Mouse (Mus musculus) embryonic facial prominence, embryonic 12.5 days (tissue): ENCODE data around the gene Tspan9. TPM values are rescaled to one million over a fixed set of nuclear protein-coding genes. Genes with fewer than 3 reads are reported as not detected.

ENCODE experiments used
- ATAC-seq: fragments of 200-750 bp; cut with Nextera tagmentation; 2 replicates; pipeline ENCODE4 v1.8.0; 2017; ENCODE audit not compliant: insufficient number of reproducible peaks, insufficient read depth, low FRiP score, low TSS enrichment
- H3K27ac ChIP-seq: fragments of 300-500 bp; sonication (generic); 2 replicates; pipeline ENCODE4 v1.5.1; 2016; ENCODE audit warnings: mild to moderate bottlenecking
- H3K27me3 ChIP-seq: fragments of 300-500 bp; sonication (generic); 2 replicates; pipeline ENCODE4 v1.6.1; 2016; ENCODE audit warnings: mild to moderate bottlenecking, moderate library complexity
- H3K36me3 ChIP-seq: fragments of 300-500 bp; sonication (generic); 2 replicates; pipeline ENCODE4 v1.6.1; 2016; ENCODE audit warnings: mild to moderate bottlenecking
- H3K4me1 ChIP-seq: fragments of 300-500 bp; sonication (generic); 2 replicates; pipeline ENCODE4 v1.6.1; 2016
- H3K4me2 ChIP-seq: fragments of 300-500 bp; sonication (generic); replicated peaks from 2 replicates; pipeline ENCODE4 v1.6.1; 2016; ENCODE audit warnings: mild to moderate bottlenecking, moderate library complexity
- H3K4me3 ChIP-seq: fragments of 300-500 bp; sonication (generic); 2 replicates; pipeline ENCODE4 v1.5.1; 2016; ENCODE audit warnings: mild to moderate bottlenecking
- H3K9ac ChIP-seq: fragments of 300-500 bp; sonication (generic); 2 replicates; pipeline ENCODE4 v1.6.1; 2016; ENCODE audit warnings: mild to moderate bottlenecking, moderate library complexity
- H3K9me3 ChIP-seq: fragments of 300-500 bp; sonication (generic); 2 replicates; pipeline ENCODE4 v1.6.1; 2016; ENCODE audit warnings: mild to moderate bottlenecking, moderate library complexity
- WGBS: fragments of 180-500 bp; shearing (Covaris S2); methylation state at CpG from one replicate; pipeline ENCODE4 v1.1.7; 2016; 5-methylcytosine and 5-hydroxymethylcytosine counted together
- polyA plus RNA-seq: library from polyadenylated mRNA; unstranded; fragments of >200 nt; fragmentation: Nextera tagmentation; extraction: Ambion mirVana; gene quantifications from 2 replicates; pipeline ENCODE4 v1.2.1, GENCODE M21; 2016

Tspan9 gene
- polyA plus RNA-seq, 1 experiment from 2014 or later: 110 TPM

DNA sequence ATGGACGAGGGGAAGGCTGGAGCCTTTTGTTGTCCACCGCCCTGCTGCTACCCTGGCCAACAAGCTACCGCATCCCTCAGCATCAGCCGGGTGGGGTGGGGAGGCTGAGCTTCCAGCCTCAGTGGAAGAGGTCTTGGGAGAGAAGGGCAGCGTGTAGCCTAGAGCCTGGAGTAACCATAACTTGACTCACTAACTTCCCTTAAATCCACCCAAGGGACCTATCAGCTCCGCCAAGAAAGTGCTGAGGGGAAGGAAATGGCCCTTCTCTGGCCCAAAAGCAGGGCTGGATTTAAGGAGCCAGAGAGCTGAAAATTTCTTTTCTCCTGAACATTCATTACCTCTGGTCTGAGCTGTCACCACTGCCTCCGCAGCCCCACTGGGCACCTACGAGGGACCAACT is 75.2 kb downstream of the Tspan9 start:
- no peak overlapping the region for H3K4me2 ChIP-seq
- peaks cover 34% of the 10 kb centered on the region for H3K4me1 ChIP-seq
- WGBS: 87% methylated on average over 8 of the region's 8 CpGs
- no peak overlapping the region for H3K4me3 ChIP-seq
- H3K9ac ChIP-seq: no peak overlapping the region
- no peaks in the 10 kb centered on the region for H3K9me3 ChIP-seq
- H3K27ac ChIP-seq: no peak overlapping the region
- no peaks in the 10 kb centered on the region for H3K36me3 ChIP-seq
- ATAC-seq: no peak
- H3K27me3 ChIP-seq: no peaks in the 10 kb centered on the region

GRCm38 (mm10) chr6:128065982-128066381 is 77.4 kb downstream of the Tspan9 start:
- no peaks in the 10 kb centered on the region for H3K27me3 ChIP-seq
- no peaks in the 10 kb centered on the region for H3K9me3 ChIP-seq
- no peak for ATAC-seq
- H3K4me3 ChIP-seq: no peak overlapping the region
- no peak overlapping the region for H3K4me2 ChIP-seq
- 13% methylated on average over 7 of the region's 7 CpGs for WGBS
- H3K4me1 ChIP-seq: peaks cover 38% of the 10 kb centered on the region
- peak overlapping the region; percentile 54 for H3K27ac ChIP-seq
- no peak overlapping the region for H3K9ac ChIP-seq
- 0 out of 2 replicates have a peak, but pooled peaks cover 7% of the 10 kb centered on the region for H3K36me3 ChIP-seq

DNA sequence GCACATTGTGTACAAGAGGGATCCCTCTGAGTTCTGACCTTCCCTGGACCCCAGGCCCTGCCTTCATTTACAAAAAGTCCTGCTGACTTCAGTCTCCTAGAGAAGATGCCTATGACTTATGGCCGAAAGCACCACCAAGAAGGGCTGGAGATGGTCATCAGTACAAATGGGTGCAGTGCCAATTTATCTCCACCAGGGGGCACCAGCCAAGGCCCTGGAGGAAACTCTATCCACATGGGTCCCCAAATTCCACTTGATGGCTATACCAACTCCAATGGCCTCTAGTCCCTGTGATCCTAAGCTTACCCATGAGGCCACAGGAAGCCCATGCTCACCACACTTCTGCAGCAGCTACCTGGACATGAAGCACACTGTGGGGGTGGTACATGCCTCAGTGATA is 79.9 kb downstream of the Tspan9 start:
- Histone ChIP-seq H3K36me3 (0 out of 2 replicates have a peak, but pooled peaks cover 7% of the 10 kb centered on the region), H3K4me2 (no peak overlapping the region), H3K27me3 (no peaks in the 10 kb centered on the region), H3K4me1 (peaks cover 30% of the 10 kb centered on the region), H3K27ac (no peak overlapping the region), H3K9me3 (no peaks in the 10 kb centered on the region), H3K9ac (no peak overlapping the region), H3K4me3 (no peak overlapping the region)
- WGBS: 96% methylated on average over 1 of the region's 1 CpGs
- no peak for ATAC-seq

DNA sequence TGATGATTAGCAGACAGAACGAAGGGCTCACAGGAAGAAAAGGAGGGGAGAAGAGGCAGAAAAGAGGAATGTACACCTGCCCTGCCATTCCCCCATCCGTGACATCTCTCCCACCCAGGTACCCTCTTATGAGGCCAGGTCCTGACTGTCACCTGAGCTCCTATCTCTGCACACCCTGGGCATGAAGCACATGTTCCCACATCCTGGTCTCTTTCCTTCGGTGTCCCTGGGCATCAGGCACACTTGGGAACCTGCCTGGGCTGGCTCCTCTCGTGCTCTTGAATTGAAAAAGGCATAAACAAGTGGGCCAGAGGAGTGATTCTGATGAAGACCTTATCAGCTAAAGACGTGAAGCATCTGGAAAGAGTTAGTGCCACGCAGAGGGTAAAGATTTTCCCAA is 80.6 kb downstream of the Tspan9 start:
- Histone ChIP-seq H3K27me3 (no peaks in the 10 kb centered on the region), H3K36me3 (0 out of 2 replicates have a peak, but pooled peaks cover 7% of the 10 kb centered on the region), H3K4me2 (no peak overlapping the region), H3K9me3 (no peaks in the 10 kb centered on the region), H3K9ac (no peak overlapping the region), H3K4me3 (no peak overlapping the region), H3K27ac (no peak overlapping the region), H3K4me1 (peaks cover 34% of the 10 kb centered on the region)
- 69% methylated on average over 6 of the region's 6 CpGs for WGBS
- ATAC-seq: no peak

DNA sequence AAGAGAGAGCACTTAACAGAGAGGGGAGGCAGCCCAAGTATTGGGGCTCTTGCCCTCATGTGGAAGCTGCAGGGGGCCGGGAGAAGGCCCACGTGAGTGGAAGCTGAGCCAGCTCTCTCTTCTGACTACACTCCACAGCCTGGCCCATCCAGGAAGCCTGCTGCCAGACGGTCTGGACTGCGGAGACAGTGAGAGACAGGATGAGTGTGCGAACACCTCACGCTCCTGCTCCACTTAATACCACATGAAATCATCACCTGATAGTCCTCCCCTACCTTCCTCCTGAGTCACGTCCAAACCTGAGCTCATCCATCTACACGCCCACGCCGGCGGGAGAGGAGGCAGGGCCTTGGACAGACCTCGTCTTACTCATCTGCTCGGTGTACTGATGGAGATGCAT is 81.2 kb downstream of the Tspan9 start:
- H3K36me3 ChIP-seq: 0 out of 2 replicates have a peak, but pooled peaks cover 7% of the 10 kb centered on the region
- H3K4me3 ChIP-seq: no peak overlapping the region
- no peak for ATAC-seq
- no peaks in the 10 kb centered on the region for H3K27me3 ChIP-seq
- no peaks in the 10 kb centered on the region for H3K9me3 ChIP-seq
- H3K27ac ChIP-seq: no peak overlapping the region
- WGBS: 85% methylated on average over 13 of the region's 13 CpGs
- H3K4me1 ChIP-seq: peaks cover 34% of the 10 kb centered on the region
- H3K4me2 ChIP-seq: no peak overlapping the region
- no peak overlapping the region for H3K9ac ChIP-seq

GRCm38 (mm10) chr6:128061342-128061741 is 82.1 kb downstream of the Tspan9 start:
- ATAC-seq: no peak
- WGBS: 83% methylated on average over 5 of the region's 5 CpGs
- Histone ChIP-seq H3K9me3 (no peaks in the 10 kb centered on the region), H3K9ac (no peak overlapping the region), H3K27ac (no peak overlapping the region), H3K4me1 (peaks cover 27% of the 10 kb centered on the region), H3K27me3 (no peaks in the 10 kb centered on the region), H3K36me3 (0 out of 2 replicates have a peak, but pooled peaks cover 7% of the 10 kb centered on the region), H3K4me2 (no peak overlapping the region), H3K4me3 (no peak overlapping the region)

DNA sequence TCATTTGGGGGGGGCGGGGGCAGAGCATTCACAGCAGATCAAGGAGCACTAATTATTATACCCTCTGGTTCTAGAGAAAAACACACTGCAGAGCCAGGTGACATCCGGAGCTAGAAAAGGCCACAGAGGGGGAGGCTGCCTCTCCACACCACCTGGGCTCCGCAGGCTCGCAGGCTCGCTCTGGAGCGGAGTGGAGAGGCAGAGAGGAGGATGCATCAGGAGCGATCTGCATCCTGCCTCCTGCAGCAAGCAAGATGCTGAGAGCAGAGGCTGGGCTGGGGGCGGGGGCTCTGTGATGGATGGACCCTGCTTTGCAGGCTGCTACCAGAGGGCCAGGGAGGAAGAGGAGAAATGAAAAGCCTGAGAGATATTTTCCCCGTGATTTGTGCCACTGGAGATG is 84.8 kb downstream of the Tspan9 start:
- Histone ChIP-seq H3K4me1 (peaks cover 22% of the 10 kb centered on the region), H3K9me3 (no peaks in the 10 kb centered on the region), H3K4me3 (no peak overlapping the region), H3K27ac (no peak overlapping the region), H3K9ac (no peak overlapping the region), H3K4me2 (no peak overlapping the region), H3K36me3 (0 out of 2 replicates have a peak, but pooled peaks cover 7% of the 10 kb centered on the region), H3K27me3 (no peaks in the 10 kb centered on the region)
- ATAC-seq: no peak
- 36% methylated on average over 9 of the region's 9 CpGs for WGBS

DNA sequence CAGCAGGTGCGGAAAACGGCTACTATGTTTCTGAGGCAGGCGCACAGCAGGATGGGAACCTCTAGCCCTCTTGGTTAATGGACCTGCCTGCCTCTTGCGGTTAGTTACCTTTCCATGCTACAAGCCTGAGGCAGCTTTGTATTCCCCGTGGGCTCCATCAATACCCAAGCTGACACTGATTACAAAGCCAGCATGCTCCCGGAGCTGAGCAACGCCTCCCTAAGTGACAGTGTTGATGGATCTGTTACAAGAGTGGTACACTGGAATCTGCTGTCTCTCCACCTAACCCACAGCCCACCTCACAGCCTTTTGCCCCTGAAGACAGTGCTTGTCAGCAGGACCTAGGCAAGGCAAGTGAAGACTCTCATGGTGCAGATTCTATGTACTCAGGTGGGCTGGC is 85.2 kb downstream of the Tspan9 start:
- Histone ChIP-seq H3K9ac (no peak overlapping the region), H3K9me3 (no peaks in the 10 kb centered on the region), H3K4me1 (peaks cover 26% of the 10 kb centered on the region), H3K4me2 (no peak overlapping the region), H3K27me3 (no peaks in the 10 kb centered on the region), H3K27ac (no peak overlapping the region), H3K4me3 (no peak overlapping the region), H3K36me3 (0 out of 2 replicates have a peak, but pooled peaks cover 7% of the 10 kb centered on the region)
- ATAC-seq: no peak
- 46% methylated on average over 7 of the region's 7 CpGs for WGBS

DNA sequence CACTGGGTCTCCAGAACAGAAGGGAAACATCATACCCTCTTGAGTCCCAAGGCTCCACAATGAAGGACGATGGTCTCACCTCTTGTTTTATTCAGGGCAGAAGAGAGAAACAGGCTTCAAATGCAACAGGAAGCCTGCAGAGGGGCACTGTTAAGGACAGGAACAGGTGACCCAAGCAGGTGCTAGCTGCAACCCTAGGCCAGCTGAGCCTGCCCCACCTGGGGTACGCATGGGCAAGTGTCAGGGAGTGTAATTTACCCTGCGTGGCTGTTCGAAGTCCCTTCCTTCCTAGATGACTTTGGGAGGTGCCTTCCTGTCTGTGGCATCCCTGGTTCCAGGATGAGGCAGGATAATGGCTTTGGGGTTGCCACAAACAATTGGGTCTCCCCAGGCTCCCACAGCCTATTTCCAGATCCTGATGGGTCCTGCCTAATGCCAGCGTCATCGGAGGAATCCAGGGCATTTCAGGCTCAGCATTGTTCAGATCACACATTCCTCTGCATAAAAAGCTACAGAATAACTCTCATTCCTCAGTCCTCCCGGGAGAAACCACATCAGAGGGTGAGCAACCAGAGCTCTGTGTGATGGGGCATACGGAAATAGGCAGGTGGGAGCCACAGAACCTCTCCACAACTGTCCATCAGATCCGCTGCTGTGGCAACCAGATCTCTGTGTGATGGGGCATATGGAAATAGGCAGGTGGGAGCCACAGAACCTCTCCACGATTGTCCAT is 90.2 kb downstream of the Tspan9 start:
- Histone ChIP-seq H3K27me3 (no peaks in the 10 kb centered on the region), H3K36me3 (no peaks in the 10 kb centered on the region), H3K9me3 (no peaks in the 10 kb centered on the region), H3K27ac (peak overlapping the region; percentile 6; the same call in 1 of the 2 replicates), H3K4me1 (peaks cover 24% of the 10 kb centered on the region), H3K4me2 (no peak overlapping the region), H3K9ac (no peak overlapping the region), H3K4me3 (no peak overlapping the region)
- 52% methylated on average over 10 of the region's 10 CpGs for WGBS
- ATAC-seq: 0 out of 2 replicates have a peak, but pooled peaks have one; percentile 62

DNA sequence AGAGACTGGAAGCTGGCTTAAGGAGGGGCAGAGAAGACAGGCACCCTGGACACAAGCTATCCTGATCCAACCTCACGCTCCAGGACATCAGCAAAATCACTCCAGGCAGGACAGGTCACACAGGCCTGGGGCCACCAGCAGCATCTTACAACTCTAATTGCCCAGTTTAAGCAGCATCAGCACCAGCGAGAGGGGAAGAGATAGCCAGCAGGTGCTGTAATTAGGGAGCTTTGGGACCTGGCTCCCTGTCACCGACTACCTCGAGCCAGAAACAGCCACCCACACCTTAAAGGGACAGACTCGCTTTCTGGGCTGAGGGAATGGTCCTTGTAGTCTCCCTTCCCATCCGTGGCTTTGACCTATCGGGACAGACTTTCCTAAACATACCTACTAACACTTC is 95.7 kb downstream of the Tspan9 start:
- H3K4me3 ChIP-seq: no peak overlapping the region
- no peak overlapping the region for H3K27ac ChIP-seq
- WGBS: 57% methylated on average over 7 of the region's 7 CpGs
- H3K4me1 ChIP-seq: peaks cover 10% of the 10 kb centered on the region
- ATAC-seq: no peak
- no peak overlapping the region for H3K9ac ChIP-seq
- no peaks in the 10 kb centered on the region for H3K36me3 ChIP-seq
- no peak overlapping the region for H3K4me2 ChIP-seq
- no peaks in the 10 kb centered on the region for H3K27me3 ChIP-seq
- H3K9me3 ChIP-seq: no peaks in the 10 kb centered on the region

- no peak for ATAC-seq
- H3K27ac ChIP-seq: no peak overlapping the region
- WGBS: 77% methylated on average over 8 of the region's 8 CpGs
These were observed 96.2 kb downstream of the Tspan9 start for GRCm38 (mm10) chr6:128047239-128047638.

GRCm38 (mm10) chr6:128046799-128047198 is 96.6 kb downstream of the Tspan9 start:
- ATAC-seq: no peak
- H3K36me3 ChIP-seq: no peaks in the 10 kb centered on the region
- no peaks in the 10 kb centered on the region for H3K27me3 ChIP-seq
- WGBS: 65% methylated on average over 6 of the region's 6 CpGs
- no peak overlapping the region for H3K27ac ChIP-seq
- H3K9me3 ChIP-seq: no peaks in the 10 kb centered on the region
- no peak overlapping the region for H3K4me3 ChIP-seq
- H3K4me1 ChIP-seq: peaks cover 13% of the 10 kb centered on the region
- no peak overlapping the region for H3K9ac ChIP-seq
- H3K4me2 ChIP-seq: no peak overlapping the region

More at GRCm38 (mm10) chr6:128047239-128047638, 96.2 kb downstream of the Tspan9 start:
- Histone ChIP-seq H3K9me3 (no peaks in the 10 kb centered on the region), H3K4me2 (no peak overlapping the region), H3K9ac (no peak overlapping the region), H3K27me3 (no peaks in the 10 kb centered on the region), H3K36me3 (no peaks in the 10 kb centered on the region), H3K4me3 (no peak overlapping the region), H3K4me1 (peaks cover 10% of the 10 kb centered on the region)
